Mouse (Mus musculus) embryonic facial prominence, embryonic 12.5 days (tissue): ENCODE results near the gene Ptms. TPM values are rescaled to one million over a fixed set of nuclear protein-coding genes. Genes with fewer than 3 reads are reported as not detected.

ENCODE experiments used
- ATAC-seq: fragments of 200-750 bp; cut with Nextera tagmentation; 2 replicates; pipeline ENCODE4 v1.8.0; 2017; ENCODE audit not compliant: insufficient number of reproducible peaks, insufficient read depth, low FRiP score, low TSS enrichment
- H3K27ac ChIP-seq: fragments of 300-500 bp; sonication (generic); 2 replicates; pipeline ENCODE4 v1.5.1; 2016; ENCODE audit warnings: mild to moderate bottlenecking
- H3K27me3 ChIP-seq: fragments of 300-500 bp; sonication (generic); 2 replicates; pipeline ENCODE4 v1.6.1; 2016; ENCODE audit warnings: mild to moderate bottlenecking, moderate library complexity
- H3K36me3 ChIP-seq: fragments of 300-500 bp; sonication (generic); 2 replicates; pipeline ENCODE4 v1.6.1; 2016; ENCODE audit warnings: mild to moderate bottlenecking
- H3K4me1 ChIP-seq: fragments of 300-500 bp; sonication (generic); 2 replicates; pipeline ENCODE4 v1.6.1; 2016
- H3K4me2 ChIP-seq: fragments of 300-500 bp; sonication (generic); replicated peaks from 2 replicates; pipeline ENCODE4 v1.6.1; 2016; ENCODE audit warnings: mild to moderate bottlenecking, moderate library complexity
- H3K4me3 ChIP-seq: fragments of 300-500 bp; sonication (generic); 2 replicates; pipeline ENCODE4 v1.5.1; 2016; ENCODE audit warnings: mild to moderate bottlenecking
- H3K9ac ChIP-seq: fragments of 300-500 bp; sonication (generic); 2 replicates; pipeline ENCODE4 v1.6.1; 2016; ENCODE audit warnings: mild to moderate bottlenecking, moderate library complexity
- H3K9me3 ChIP-seq: fragments of 300-500 bp; sonication (generic); 2 replicates; pipeline ENCODE4 v1.6.1; 2016; ENCODE audit warnings: mild to moderate bottlenecking, moderate library complexity
- WGBS: fragments of 180-500 bp; shearing (Covaris S2); methylation state at CpG from one replicate; pipeline ENCODE4 v1.1.7; 2016; 5-methylcytosine and 5-hydroxymethylcytosine counted together
- polyA plus RNA-seq: library from polyadenylated mRNA; unstranded; fragments of >200 nt; fragmentation: Nextera tagmentation; extraction: Ambion mirVana; gene quantifications from 2 replicates; pipeline ENCODE4 v1.2.1, GENCODE M21; 2016

Gene Ptms
- polyA plus RNA-seq, 1 experiment from 2014 or later: 390 TPM

DNA sequence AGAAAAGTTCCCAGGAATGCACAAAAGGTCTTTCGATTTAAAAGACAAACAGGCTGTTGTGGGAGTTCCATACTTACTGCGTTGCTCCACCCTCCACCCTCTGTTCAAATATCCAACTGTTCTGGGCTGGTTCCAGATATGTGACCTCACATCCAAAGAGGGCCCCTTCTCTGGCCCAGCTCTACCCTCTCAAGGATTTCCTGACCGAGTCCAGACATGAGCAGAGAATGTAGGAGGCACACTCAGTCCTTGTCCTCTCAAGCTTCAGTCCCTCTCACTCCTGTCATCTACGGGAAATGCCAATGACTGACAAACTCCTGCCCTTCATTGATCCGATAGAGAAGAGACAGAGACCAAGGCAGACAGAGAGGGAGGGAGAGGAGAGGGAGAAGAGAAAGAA, 6.0 kb upstream of the Ptms start:
- H3K4me3 ChIP-seq: no peak overlapping the region
- H3K27ac ChIP-seq: peak overlapping the region; percentile 4; the same call in 1 of the 2 replicates

DNA sequence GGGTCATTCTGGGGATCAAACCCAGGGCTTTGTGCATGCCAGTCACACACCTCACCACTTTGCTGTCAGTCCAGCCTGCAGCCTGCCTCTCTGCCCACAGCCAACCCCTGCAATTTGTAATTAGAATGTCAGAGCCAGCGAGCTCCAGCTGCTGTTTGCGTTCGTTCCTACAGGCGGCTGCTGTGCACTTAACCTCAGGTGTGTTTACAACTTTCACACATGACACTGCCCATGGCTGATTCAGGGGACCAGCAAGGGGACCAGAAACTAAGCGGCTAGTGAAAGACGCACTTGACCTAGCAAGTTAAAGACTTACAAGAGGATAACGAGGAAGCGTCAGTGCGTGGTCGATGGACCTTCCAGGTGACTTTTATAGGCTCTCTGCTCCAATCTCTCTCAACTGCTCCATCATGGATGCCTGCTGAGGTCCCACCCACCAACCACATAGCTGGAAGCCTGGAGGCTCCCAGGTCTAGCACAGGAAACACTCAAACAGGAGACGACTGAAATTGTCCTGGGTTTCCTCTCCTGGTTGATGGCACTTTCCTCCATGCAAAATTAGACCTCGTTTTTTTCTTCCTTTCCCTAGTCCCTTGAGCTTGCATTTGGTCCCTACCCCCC, 5.4 kb upstream of the Ptms start:
- Histone ChIP-seq H3K9me3 (no peaks in the 10 kb centered on the region), H3K27me3 (no peaks in the 10 kb centered on the region), H3K4me1 (peaks cover 22% of the 10 kb centered on the region), H3K9ac (no peak overlapping the region), H3K4me3 (no peak overlapping the region), H3K27ac (no peak overlapping the region), H3K4me2 (no peak overlapping the region), H3K36me3 (no peaks in the 10 kb centered on the region)
- WGBS: 30% methylated on average over 12 of the region's 12 CpGs
- ATAC-seq: no peak

More for the DNA sequence above, 6.0 kb upstream of the Ptms start:
- ATAC-seq: no peak
- Histone ChIP-seq H3K9ac (no peak overlapping the region), H3K9me3 (no peaks in the 10 kb centered on the region), H3K4me1 (peaks cover 17% of the 10 kb centered on the region), H3K36me3 (no peaks in the 10 kb centered on the region), H3K4me2 (no peak overlapping the region), H3K27me3 (no peaks in the 10 kb centered on the region)
- WGBS: 44% methylated on average over 5 of the region's 5 CpGs

DNA sequence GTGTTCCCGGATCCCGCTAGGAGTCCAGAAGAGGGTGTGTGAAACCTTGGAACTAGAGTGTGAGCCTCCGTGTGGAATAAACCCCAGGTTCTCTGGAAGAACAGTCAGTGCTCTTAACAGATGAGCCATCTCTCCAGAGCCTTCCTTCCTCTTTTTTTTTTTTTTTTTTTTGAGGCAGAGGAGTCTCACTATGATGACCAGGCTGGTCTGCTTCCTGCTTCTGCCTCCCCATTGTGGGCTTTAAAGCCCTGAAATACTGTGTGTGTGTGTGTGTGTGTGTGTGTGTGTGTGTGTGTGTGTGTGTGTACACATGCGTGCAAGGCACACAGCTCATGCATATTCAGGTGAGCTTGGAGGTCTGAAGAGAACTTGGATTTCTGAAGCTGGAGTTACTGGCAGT, 1.6 kb upstream of the Ptms start:
- Histone ChIP-seq H3K9ac (no peak overlapping the region), H3K36me3 (no peaks in the 10 kb centered on the region), H3K9me3 (no peaks in the 10 kb centered on the region), H3K27ac (peak overlapping the region; percentile 100), H3K4me2 (no peak overlapping the region), H3K27me3 (no peaks in the 10 kb centered on the region), H3K4me1 (peaks cover 36% of the 10 kb centered on the region), H3K4me3 (no peak overlapping the region)
- ATAC-seq: no peak
- 75% methylated on average over 4 of the region's 4 CpGs for WGBS

DNA sequence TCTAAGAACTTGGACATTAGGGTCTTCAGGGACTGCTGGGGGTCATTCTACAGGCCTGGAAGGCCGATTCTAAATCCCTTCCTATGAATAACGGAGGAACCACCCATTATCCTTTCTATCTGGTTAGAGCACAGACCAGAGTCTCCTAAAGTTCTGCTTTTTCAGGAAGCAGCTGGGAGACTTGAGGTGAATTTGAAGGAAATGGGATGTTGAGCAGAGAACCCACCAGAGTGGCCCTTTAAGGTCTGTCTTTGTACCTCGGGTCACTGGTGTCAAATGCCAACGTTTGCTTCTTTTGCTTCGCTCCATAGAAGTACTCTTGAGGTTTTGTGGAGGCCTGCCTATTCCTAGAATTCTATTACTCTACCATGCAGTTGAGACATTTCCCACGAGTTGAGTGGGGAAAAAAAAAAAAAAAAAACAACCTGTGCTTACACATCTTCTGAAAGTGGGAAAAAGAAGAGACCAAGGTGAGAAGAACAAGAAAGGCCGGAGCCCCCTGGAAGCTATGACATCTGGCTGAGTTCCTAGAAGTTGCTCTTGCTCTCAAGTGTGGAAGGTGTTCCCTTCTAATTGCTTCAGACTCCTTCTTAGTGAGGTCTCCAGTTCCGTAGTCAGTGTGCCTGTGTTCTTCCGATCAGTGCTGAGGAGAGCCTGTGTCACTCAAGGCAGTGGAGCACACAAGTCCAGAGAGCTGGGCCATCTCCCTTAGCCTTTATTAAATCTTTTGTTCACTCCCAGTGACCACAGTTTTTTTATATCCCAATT, 599 bp upstream of the Ptms start:
- no peaks in the 10 kb centered on the region for H3K27me3 ChIP-seq
- H3K9ac ChIP-seq: peak overlapping the region; percentile 33
- 30% methylated on average over 9 of the region's 9 CpGs for WGBS
- no peak for ATAC-seq
- peak overlapping the region; percentile 100 for H3K27ac ChIP-seq
- peak overlapping the region; percentile 93 for H3K4me3 ChIP-seq
- H3K4me2 ChIP-seq: peak overlapping the region; percentile 99
- H3K36me3 ChIP-seq: no peaks in the 10 kb centered on the region
- peaks cover 40% of the 10 kb centered on the region for H3K4me1 ChIP-seq
- H3K9me3 ChIP-seq: no peaks in the 10 kb centered on the region

DNA sequence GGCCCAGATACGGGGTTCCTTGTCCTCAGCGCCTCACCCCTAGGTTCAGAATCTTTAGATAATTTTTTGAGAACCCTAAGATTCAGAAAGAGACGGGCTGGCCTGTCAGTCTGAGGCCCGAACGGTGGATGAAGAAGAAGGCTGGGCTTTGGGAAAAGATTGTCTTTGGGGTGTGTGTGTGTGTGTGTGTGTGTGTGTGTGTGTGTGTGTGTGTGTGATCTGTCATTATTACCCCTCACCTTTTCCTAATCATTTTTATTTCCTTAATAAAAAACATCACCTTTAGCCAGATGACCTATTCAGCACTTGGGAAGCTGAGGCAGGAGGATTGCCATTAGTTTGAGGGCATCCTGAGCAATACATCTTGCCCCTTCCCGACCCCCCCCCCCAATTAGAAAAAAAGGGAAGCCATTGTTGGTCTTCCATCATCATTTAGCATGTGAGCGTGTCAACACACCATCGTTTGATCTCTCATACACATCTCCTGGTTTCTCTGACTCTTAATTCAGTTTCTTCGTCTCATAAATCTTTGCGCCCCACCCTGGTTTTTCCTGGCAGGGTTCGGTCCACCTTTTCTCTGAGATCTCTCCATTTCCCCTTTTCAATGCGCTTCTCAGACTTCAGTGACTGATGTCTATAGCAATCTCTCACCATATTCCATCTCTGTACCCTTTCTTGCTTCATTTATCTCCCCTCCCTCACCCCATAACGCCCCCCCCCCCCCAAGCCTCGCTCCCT, 844 bp downstream of the Ptms start:
- Histone ChIP-seq H3K27ac (peak overlapping the region; percentile 100), H3K36me3 (peaks cover 8% of the 10 kb centered on the region), H3K4me1 (peaks cover 47% of the 10 kb centered on the region), H3K9ac (peak overlapping the region; percentile 36), H3K4me3 (peak overlapping the region; percentile 93; the same call in 1 of the 2 replicates), H3K9me3 (no peaks in the 10 kb centered on the region), H3K27me3 (no peaks in the 10 kb centered on the region), H3K4me2 (peak overlapping the region; percentile 99)
- ATAC-seq: no peak
- 21% methylated on average over 13 of the region's 14 CpGs for WGBS

DNA sequence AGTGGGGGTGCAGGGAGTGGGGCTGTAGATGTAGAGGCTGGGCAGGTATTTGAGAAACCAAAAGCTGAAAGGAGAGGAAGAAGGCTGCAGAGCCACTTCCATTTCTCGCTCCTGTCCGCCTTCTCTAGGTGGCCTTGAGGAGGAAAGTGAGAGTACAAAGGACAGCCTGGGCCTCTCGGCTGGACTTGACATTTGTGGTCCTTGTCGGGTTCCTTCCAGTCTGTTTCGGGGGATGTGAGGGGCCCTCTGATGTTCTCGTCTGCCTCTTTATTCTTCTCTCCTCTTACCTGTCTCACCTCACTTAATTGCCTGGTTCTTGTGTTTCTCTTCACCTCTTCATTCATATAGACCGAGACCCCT, 1.6 kb downstream of the Ptms start:
- H3K9ac ChIP-seq: peak overlapping the region; percentile 36

DNA sequence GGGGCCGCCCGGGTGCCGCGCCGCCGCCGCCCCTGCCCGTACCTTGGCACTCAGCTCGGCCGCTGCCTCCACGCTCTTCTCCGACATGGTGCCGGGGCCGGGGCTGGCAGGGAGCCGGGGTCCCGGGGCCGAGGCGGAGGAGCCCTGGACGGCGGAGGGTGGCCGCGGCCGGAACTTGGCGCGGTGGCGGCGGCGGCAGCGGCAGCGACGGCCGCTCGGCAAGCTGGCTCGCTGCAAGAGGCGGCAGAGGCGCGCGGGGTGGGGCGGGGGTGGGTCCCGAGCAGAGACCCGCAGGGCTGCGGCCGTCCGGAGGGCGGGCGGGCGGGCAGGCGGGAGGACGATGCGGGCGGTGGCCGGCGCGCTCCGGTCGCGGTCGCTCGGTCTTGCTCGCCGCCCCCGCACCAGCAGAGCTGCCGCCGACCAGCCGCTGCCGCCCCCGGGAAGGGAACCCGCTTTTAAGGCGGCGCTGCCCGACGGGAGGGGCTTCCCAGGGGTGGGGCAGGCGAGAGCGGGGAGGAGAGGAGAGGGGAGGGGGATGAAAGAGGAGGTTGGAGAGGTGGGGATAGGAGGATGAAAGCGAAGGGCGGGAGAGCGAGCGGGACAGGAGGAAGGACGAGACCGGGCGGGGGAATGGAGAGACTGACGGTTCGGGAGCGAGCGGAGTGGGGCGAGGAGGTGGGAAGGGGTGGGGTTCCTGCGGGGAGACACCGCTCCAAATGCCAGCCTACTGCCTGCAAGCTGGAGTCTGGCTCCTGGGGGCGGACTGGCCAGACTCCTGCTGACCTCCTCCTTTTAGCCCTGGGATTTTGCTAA, 2.2 kb downstream of the Ptms start:
- ATAC-seq: peak; percentile 76
- H3K9ac ChIP-seq: peak overlapping the region; percentile 100
- H3K4me2 ChIP-seq: peak overlapping the region; percentile 99
- H3K27me3 ChIP-seq: no peaks in the 10 kb centered on the region
- H3K27ac ChIP-seq: peak overlapping the region; percentile 100
- WGBS: under 1% methylated on average over 84 of the region's 89 CpGs
- H3K36me3 ChIP-seq: peaks cover 20% of the 10 kb centered on the region
- H3K4me3 ChIP-seq: peak overlapping the region; percentile 93
- no peaks in the 10 kb centered on the region for H3K9me3 ChIP-seq
- H3K4me1 ChIP-seq: peaks cover 47% of the 10 kb centered on the region

More for the DNA sequence above, 1.6 kb downstream of the Ptms start:
- WGBS: 5% methylated on average over 7 of the region's 7 CpGs
- Histone ChIP-seq H3K9me3 (no peaks in the 10 kb centered on the region), H3K4me2 (peak overlapping the region; percentile 99), H3K27me3 (no peaks in the 10 kb centered on the region), H3K4me3 (peak overlapping the region; percentile 93), H3K27ac (peak overlapping the region; percentile 100), H3K36me3 (peaks cover 16% of the 10 kb centered on the region), H3K4me1 (peaks cover 47% of the 10 kb centered on the region)
- no peak for ATAC-seq

DNA sequence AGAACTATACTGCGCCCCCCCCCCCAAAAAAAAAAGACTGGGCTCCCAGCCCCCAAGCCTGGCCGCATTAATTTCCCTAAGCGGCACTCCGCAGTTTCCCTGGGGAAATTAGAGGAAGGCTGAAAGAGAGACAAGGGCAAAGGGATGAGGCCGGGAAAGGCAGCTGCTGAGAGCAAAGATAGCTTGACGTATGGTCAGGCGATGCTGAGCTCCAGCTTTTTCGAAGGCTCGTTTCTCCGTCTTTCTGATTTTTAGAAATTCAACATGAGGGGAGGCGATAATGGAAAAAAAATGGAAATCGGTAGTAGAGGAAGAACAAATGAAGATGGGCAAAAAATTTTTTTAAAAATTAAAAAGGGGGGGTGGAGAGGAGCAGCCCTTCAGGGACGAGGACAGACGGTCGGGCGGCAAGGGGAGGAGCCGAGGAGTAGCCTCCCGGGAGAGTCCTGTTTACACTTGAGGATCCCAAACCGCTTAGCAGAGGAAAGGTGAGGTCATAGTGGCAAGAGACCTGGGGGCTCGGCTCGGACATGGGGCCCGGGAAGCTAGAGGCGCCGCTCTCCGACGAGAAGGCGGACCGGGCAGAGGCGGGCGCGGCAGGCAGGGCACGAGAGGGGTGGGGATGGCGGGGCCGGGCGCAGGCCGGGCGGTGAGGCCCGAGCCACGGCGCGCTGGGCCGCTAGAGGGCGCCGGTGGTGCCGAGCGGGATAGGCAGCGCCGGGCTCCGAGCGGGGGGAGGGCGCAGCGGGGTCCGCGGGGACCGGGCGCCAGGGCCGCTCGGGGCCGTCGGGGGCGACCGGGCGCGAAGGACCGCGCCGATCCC, 3.0 kb downstream of the Ptms start:
- peak overlapping the region; percentile 99 for H3K4me2 ChIP-seq
- peak; percentile 25 for ATAC-seq
- H3K27me3 ChIP-seq: no peaks in the 10 kb centered on the region
- WGBS: under 1% methylated on average over 63 of the region's 67 CpGs
- peak overlapping the region; percentile 100 for H3K27ac ChIP-seq
- no peaks in the 10 kb centered on the region for H3K9me3 ChIP-seq
- peaks cover 20% of the 10 kb centered on the region for H3K36me3 ChIP-seq
- H3K4me3 ChIP-seq: peak overlapping the region; percentile 93
- H3K9ac ChIP-seq: peak overlapping the region; percentile 100
- peaks cover 47% of the 10 kb centered on the region for H3K4me1 ChIP-seq

DNA sequence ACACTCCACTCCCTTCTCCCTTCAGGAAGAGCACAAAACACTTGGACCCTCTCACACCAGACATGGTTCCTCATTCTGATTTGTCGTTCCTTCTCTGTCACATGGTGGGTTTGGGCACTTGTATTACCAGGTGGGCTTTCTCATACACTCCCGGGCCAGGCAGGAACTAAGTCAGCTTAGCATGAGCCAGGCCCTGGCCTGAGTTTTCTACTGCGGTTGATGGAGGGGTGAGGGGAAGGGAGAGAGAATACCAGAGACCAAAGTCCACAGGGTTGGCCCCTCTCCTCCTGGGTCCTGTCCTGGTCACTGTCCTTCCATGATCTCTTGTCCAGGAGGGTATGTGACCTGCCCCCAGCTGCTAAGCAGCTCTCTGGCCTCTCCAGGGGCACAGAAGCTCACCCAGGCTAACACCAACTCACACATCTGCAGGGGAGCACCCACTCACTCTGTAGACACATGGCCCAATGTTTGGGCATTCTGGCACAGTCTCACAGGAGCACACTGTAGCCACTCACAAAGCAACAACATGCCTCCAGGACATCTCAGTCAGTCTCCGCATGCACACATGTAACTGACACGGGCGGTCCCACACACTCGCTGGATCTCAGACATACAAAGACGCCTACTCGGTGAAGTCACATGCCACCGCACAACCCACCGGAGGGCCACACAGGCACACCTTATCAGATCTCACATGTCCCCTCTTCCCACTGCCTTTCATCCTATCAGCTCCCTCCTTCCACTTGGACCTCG, 3.8 kb downstream of the Ptms start:
- Histone ChIP-seq H3K27ac (peak overlapping the region; percentile 100), H3K9me3 (no peaks in the 10 kb centered on the region), H3K27me3 (0 out of 2 replicates have a peak, but pooled peaks cover under 1% of the 10 kb centered on the region), H3K4me3 (peak overlapping the region; percentile 93), H3K36me3 (peaks cover 20% of the 10 kb centered on the region), H3K4me2 (peak overlapping the region; percentile 99), H3K9ac (peak overlapping the region; percentile 100), H3K4me1 (peaks cover 49% of the 10 kb centered on the region)
- 4% methylated on average over 12 of the region's 12 CpGs for WGBS
- ATAC-seq: no peak
